Mouse (Mus musculus): ENCODE measurements around the gene Adgrg3.

Gene Adgrg3

DNA sequence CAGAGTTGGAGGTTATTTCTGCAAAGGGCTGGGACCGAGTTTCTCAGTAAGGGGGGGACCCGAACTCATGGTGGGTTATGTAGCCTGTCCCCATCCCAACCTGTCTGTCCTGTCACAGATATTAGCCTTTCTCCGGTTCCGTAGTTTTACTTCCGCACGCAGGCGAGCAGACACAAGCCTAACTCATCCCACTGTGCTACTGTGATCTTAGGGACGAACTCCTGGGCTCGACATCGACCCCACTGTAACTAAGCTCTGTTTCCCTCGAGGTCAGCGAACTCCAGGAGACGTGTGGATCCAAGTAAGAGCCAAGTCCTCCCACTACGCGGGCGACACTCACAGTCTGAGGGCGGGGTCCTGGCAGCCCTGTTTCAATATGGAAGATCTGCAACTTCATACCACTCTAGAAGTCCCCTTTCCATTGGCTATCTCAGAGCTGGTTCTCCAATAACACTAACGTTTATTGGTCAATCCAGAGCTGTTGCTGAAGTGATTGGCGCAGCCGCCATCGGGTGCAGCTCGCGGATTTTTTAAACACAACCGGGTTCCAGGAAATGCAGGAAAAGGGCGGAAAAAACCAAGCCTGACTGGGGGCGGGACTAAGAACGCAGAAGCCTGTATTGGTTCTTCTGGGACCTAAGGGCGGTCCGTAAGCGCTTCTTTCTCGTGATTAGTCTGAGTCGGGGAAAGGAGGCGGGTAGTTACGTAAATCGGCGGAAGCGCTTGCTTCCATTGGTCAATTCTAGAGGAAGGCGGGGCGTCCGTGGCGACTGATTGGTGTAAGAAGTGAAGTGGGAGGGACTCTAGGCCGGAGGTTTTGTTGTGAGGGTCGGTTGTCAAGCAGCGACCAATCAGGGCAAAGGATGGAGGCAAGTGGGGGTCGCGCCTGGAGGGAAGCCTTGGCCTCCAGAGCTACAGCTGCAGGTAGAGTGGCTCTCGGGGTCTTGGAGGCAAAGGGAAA, 63.2 kb downstream of the Adgrg3 start, which contains the start of gene Katnb1:
Katnb1 (plus strand) TSS at position 806 of the 961 bp plus-strand sequence.
- DNase-seq (ENCODE audit: extremely low spot score), result peak; percentile 97

GRCm38 (mm10) chr8:95081650-95082049, 64.2 kb downstream of the Adgrg3 start:
- DNase-seq (ENCODE audit: extremely low spot score), result peak; percentile 10

GRCm38 (mm10) chr8:95084261-95084660, 66.8 kb downstream of the Adgrg3 start:
- no peak for DNase-seq (ENCODE audit: extremely low spot score)

GRCm38 (mm10) chr8:95084744-95085431, 67.4 kb downstream of the Adgrg3 start:
- no peak for DNase-seq (ENCODE audit: extremely low spot score)

- no peak for DNase-seq (ENCODE audit: extremely low spot score)
Observed at GRCm38 (mm10) chr8:95085432-95086141, 68.1 kb downstream of the Adgrg3 start.

DNA sequence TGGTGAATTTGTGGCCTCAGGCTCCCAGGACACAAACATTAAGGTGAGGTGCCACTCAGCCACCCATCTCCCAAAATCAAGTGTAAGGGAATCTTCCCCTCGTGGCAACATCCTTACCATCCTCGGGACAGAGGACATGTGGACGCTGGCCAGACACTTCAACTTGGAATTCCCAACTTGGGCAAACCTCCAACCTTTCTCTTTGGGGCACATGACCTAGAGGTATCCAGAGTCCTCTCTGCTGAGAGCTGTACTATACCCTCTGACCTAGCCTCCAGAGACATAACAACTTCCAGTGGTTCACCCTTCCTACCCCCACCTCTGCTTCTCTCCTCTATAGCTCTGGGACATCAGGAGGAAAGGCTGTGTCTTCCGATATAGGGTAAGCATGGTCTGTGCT, 76.1 kb downstream of the Adgrg3 start:
- DNase-seq (ENCODE audit: extremely low spot score), result no peak
